Mouse (Mus musculus): Measurements from ENCODE around the gene Ralgapa1.
"Not testable (repeated sequence)": the region's sequence is repeated elsewhere in the genome, so short reads cannot be mapped to it uniquely, and the experiment has no call there.

The Ralgapa1 gene

DNA sequence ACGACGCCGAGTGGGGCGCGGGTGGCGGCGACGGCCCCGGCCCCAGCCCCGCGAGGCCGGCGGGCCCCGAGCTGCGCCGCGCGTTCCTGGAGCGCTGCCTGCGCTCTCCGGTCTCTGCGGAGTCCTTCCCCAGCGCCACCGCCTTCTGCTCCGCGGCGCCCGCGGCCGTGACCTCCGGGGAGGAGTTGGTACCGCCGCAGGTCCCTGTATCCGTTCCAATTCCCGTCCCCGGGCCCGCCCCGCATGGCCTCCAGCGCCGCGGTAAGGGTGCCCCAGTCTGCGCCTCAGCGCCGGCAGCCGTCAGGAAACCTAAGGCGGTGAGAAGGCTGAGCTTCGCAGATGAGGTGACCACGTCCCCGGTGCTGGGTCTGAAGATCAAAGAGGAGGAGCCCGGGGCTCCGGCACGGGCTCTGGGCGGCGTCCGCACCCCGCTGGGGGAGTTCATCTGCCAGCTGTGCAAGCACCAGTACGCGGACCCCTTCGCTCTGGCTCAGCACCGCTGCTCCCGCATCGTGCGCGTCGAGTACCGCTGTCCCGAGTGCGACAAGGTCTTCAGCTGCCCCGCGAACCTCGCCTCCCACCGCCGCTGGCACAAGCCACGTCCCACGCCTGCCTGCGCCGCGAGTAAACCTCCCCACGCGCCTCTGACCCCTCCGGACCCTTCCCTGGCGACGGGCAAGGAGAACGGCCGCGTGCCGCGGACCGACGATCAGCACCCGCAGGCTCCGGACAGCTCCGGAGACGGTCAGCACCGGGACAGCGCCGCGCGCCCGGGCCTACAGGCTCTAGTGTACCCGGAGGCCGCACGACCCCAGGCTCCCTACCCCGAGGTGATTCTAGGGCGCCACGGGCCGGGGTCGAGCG lies 221.1 kb downstream of the Ralgapa1 start:
- DNase-seq (ENCODE audit: extremely low read depth, low read depth), result no peak

DNA sequence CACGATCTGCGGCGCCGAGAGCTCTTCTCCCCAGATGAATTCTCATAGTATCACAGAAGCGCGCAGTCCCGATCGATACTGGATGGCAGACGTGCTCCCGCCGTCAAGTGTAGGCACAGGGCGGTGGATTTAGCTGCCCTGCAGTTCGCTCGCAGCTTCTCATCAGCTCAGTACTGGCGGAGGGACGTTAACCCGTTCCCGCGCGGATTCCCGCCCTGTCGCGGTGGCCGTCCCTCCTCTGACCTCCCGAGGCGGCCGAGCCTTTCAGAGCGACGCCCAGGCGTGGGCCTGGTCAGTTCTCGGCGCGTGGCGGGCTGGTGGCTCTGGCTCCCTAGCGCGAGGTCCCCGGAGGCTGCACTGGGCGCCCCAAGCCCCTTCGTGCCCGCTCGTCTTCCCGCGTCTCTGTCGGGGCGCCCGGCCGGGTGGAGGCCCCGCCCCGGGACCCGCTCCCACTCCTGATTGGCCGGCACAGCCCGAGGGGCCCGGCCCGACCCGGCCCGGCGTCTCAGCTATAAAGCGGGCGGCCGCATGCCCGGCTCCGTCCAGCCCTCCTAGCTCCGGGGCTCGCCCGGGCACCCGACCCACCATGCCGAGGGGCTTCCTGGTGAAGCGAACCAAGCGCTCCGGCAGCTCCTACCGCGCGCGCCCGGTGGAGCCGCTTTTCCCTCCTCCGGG lies 221.9 kb downstream of the Ralgapa1 start, which contains the start of gene Insm2:
Gene Insm2, plus strand, starts transcription at position 541 of the 675 bp plus-strand sequence.
- DNase-seq (ENCODE audit: extremely low read depth, low read depth), result no peak

DNA sequence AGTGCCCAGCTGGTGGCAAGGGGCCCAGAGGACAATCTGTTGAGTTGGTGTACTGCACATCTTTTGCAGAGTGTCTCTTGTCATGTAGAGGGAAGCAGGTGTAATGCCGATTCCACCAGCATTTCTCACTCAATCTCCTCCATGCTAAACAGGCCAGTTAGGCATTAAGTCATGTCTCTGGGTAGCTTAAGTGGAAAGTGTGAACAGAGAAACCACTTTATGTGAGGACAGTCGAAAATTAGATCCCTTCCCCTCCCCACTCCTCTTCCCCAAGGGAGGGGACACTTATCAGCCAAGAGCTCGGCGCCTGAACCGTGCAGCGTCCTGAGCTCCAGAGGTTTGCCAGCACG lies 222.5 kb downstream of the Ralgapa1 start:
- no peak for DNase-seq (ENCODE audit: extremely low read depth, low read depth)

DNA sequence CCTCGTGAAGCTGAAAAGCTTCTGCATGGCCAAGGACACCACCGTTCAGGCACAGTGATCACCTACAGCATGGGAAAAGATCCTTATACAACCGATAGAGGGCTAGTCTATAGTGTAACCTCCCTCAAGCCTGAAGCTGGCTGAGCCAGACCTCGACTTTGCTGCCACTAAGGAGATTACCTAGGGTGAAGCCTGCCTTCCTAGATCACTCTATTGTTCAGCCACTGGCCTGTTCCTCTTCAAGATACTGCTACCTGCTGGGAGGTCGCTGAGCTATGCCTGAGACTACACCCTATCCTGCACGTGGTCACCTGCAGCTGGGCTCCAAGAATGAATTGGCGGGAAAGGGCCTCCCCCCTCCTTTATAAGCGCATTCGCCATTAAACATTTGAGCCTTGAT lies 234.0 kb downstream of the Ralgapa1 start:
- DNase-seq (ENCODE audit: extremely low read depth, low read depth), result not testable (repeated sequence)

DNA sequence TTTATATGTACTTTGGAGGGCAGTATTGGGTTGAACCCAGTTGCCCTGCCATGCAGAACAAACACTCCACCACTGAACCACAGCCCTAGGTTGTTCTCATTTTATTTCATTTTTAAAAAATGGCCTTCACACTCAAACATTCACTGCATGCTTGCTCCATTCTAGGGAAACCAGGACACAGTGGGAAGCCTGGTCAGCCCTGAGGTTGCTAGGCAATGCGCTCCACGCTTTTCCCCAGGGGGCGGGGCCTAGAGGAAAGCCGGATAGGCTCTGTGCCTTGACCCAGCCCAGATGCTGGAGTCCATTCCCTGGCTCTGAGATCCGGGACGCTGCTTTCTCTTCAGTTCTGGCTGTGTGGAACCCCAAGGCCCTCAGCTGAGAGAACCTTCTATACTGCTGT lies 247.2 kb downstream of the Ralgapa1 start:
- no peak for DNase-seq (ENCODE audit: extremely low read depth, low read depth)

DNA sequence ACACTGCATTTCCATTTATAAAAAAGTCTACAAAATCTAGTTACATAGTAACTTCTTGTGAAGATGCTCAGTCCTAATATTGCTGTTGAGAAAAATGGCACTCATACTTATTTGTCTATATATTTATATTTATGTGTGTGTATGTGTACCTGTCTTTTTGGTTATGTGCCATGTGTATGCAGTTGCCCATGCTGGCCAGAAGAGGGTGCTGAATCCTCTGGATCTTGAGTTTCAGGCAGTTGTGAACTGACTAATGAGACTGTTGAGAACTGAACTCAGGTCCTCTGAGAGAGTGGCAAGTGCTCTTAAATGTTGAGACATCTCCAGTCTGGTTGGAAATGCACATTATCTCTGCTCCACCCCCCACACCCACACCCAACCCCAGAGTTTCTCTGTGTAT lies 247.9 kb downstream of the Ralgapa1 start:
- no peak for DNase-seq (ENCODE audit: extremely low read depth, low read depth)

DNA sequence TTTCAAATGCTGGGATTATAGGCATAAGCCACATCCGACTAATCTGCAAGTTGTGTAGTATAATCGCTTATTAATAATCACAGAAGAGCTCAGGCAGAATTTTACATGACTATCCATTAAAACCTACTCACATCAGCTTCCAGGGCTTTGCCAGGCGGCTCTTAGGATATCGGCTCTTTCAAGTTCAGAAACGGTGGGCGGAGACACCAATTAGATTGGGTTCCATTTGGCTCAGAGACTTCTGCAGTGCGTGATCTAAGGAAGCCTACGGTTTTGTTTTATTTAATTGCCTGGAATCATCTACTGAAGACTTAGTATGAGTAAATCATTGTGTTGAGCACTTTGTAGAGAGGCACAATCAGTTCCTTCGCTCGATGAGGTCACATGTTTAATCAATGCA lies 249.3 kb downstream of the Ralgapa1 start:
- DNase-seq (ENCODE audit: extremely low read depth, low read depth), result no peak

DNA sequence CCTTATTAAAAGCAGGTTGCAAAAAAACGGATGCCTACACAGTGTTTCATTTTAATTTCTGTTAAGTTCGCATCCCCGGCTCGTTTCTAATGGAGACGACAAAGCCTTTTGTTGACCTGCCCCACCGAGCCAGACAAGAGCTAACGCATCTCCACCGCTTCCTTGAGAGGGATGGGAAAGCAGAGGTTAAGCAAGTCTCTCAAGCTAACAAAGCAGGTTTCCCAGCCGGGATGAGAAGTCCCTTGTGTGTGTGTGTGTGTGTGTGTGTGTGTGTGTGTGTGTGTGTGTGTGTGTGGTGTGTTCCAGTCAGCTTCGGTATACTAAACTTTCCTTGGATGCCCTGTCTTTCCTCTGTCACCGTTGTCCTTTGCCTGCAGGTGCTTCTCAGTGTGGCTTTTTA lies 249.8 kb downstream of the Ralgapa1 start:
- DNase-seq (ENCODE audit: extremely low read depth, low read depth), result no peak

DNA sequence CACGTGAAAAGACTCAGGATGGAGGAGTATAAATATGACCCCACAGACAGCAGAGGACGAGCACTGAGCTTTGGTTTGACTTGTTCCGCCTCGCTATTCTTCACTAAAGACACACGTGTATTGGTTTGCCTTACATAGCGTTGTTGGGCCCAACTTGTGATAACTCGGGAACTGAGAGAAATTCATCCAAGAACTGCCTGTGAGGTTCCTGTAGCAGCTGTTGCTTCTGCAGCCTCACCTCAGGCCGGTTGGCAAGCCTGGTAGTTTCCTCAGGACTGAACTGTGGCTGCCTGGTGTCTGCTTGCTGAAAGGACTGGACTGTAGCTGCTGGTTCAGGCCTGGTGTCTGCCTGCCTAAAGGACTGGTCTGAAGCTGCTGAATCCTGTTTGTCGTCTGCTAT lies 250.3 kb downstream of the Ralgapa1 start:
- DNase-seq (ENCODE audit: extremely low read depth, low read depth), result no peak

DNA sequence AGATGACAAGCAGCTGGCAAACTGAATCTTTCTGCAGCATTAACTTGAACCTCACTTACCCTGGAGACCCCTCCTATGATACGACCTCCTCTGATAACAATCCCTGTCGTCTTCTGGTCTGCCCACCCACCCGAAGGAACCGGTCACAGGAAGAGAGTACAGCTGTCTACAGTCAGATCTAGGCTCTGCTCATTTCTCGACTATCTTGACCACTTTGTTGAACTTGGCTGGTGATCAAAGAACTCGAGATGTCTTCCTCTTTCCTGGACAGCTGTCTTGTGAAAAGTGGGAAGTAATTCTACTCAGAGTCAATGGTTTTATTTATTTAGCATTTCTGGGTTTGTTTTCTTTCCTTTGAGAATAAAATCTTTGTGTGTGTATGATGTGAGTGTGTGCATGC lies 251.3 kb downstream of the Ralgapa1 start:
- DNase-seq (ENCODE audit: extremely low read depth, low read depth), result peak; percentile 80

DNA sequence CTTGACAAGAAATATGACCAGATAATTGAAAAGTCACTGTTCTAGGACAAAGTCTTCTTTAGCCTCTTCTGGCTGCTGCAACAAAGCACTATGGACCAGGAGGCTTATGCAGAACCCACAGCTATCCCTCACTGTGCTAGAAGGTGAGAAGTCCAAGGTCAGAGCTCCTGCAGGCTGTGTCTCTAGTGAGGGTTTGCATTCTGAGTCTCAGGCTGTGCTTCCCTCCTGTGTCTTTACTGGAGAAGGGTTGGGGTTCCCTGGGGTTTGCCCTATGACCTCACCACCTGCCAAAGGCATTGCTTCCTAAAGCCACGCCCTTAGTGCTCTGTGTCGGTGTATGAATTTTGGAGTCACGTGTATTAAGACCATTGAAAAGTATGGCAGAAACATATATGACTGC lies 252.5 kb downstream of the Ralgapa1 start:
- no peak for DNase-seq (ENCODE audit: extremely low read depth, low read depth)

DNA sequence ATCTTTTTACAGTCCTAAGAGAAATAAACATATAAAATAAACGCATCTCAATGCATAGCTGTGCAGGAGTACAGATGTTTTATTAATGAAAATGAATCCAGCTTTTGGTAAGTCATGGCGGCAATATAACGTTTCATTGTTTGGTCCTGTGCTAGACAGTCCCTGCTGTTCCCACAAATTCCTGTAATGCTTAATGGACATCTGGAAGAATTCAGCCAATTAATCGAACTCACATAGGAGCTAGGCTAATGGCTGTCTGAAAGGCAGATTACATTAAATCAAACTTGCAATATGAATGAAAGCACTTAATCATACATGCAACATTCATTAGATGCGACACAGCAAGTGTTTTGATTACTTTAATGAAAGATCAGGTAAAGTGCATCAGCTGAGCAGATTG lies 254.1 kb downstream of the Ralgapa1 start:
- DNase-seq (ENCODE audit: extremely low read depth, low read depth), result no peak

DNA sequence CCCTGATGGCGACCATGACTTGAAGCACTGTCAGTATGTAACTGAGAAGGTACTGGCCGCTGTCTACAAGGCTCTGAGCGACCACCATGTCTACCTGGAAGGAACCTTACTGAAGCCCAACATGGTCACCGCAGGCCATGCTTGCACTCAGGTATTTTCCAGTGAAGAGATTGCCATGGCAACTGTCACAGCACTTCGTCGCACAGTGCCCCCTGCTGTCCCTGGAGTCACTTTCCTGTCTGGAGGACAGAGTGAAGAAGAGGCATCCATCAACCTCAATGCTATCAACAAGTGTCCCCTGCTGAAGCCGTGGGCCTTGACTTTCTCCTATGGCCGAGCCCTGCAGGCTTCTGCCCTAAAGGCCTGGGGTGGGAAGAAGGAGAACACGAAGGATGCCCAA lies 255.1 kb downstream of the Ralgapa1 start:
- no peak for DNase-seq (ENCODE audit: extremely low read depth, low read depth)

DNA sequence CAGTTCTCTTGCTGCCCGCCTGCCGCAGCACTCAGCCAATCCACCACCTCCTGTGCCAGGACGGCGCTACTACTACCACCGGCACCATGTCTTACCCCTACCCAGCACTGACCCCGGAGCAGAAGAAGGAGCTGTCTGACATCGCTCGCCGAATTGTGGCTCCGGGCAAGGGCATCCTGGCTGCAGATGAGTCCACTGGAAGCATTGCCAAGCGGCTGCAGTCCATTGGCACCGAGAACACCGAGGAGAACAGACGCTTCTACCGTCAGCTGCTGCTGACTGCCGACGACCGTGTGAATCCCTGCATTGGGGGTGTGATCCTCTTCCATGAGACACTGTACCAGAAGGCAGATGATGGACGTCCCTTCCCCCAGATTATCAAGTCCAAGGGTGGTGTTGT lies 255.8 kb downstream of the Ralgapa1 start, which contains the start of gene Aldoart2:
Gene Aldoart2, plus strand, starts transcription at position 34 of the 400 bp plus-strand sequence.
- no peak for DNase-seq (ENCODE audit: extremely low read depth, low read depth)

DNA sequence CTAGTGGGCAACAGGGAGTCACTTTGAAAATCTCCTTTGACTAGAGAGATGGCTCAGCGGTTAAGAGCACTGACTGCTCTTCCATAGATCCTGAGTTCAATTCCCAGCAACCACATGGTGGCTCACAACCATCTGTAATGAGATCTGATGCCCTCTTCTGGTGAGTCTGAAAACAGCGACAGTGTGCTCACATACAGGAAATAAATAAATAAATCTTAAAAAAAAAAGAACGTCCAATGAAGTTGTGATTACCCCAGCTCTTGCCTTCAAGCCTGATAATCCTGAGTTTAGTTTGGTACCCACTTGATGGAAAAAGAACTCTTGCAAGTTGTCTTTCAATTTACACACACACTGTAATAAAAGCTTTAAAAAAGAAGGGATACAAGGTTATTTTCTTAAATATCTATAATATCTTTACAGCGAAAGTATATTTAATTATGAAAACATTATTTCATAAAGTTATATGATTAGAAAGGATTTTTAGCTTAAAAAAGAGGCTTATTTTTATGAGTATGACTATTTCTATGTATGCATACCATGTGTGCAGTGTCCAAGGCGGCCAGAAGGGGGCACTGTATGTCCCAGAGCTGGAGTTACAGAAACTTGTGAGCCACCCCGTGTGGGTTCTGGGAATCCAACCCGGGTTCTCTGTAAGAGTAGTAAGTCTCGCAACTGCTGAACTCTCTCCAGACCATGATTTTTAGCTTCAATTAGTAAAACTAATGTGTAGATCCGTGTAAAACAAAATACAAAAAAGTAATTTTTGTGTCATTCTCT lies 256.6 kb downstream of the Ralgapa1 start:
- no peak for DNase-seq (ENCODE audit: extremely low read depth, low read depth)

DNA sequence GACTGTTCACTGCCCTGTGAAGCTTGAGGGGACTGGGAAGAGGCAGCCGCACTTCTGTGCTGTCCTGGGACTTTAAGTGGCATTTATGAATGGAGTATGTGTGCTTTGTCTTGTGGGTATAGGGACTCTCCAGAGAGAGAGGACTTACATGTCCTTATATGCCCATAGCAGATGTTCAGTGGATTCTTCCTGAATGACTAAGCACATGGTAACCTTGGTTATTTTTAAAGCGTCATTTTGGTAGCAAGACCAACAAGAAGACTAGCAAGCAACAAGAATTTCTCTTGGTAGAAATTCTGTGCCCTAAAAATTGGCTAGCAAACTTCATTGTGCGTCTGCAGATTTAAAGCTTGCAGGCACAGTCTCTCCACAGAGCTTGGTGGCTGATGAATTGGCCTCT lies 257.2 kb downstream of the Ralgapa1 start:
- no peak for DNase-seq (ENCODE audit: extremely low read depth, low read depth)

DNA sequence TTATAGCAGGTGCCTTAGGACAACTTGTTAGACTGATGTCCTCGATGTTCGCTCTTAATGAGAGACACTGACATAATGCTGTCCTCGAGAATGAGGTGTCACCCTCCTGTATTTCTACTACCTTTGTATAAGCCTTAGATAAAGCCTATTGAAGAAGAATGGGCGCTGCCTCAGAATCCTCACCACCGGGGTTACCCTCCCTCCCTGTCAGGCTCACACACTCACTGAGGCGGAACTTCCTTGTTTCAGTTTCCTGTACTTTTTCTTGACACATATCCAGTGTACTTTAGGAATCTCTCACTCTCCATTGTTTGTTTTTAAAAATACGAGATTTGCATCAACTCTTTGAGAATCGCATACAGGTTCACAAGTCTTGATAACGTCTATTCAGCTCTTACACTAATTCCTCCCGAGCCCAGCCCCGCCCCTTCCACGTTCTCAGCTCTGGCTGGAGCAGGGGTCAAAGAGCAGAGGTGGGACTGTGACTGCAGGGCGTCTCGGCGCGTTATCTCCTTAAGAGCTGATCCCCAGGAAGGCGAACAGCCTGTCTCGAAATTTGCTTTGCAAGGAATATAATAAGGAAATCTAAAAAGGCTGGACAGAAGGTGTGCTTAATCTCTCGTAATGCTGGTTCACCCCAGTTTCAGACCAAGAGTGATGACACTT lies 260.8 kb downstream of the Ralgapa1 start:
- DNase-seq (ENCODE audit: extremely low read depth, low read depth), result peak; percentile 42

DNA sequence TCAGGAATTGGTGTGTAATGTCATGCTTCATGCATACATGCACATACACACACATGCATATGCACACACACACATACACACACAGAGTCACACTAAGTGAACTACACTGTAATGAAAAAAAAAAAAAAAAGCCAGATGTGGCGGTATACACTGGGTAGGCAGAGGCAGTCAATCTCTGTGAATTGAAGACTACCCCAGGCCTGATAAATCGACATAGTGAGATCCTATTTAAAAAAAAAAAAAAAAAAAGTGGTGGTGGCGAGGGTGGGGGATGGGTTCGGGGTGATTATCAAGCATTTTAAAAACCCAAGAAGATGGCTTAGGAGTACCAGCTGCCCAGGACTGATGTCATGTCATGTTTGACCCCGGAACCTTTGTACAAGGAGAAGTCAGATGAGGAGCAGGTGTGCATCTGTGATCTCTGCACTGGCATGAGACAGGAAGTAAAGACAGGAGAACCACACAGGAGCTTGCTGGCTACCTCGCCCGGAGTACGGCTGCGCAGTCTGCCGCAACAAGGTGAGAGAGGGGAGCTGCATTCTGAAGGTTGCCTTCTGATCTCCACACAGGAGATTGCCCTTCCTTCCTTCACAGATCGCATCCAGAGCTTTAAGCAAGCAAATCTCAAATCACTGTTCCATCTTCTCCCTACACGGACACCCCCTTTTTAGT lies 261.6 kb downstream of the Ralgapa1 start:
- DNase-seq (ENCODE audit: extremely low read depth, low read depth), result no peak

DNA sequence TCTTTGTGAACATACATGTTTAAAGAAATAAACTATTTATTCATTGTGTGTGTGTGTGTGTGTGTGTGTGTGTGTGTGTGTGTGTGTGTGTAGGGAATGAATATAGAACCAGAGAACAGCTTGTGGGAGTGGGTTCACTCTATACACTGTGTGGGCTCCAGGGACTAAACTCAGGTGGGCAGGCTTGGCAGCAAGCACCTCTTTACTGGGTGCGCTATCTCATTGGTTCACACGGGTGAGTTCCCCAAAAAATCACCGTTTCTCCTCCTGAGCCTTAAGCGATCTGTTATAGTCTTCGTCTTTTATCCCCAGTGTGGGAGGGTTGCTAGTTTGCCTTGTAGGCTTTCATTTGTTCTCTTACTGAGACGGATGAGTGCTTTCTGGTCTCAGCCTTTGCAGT lies 263.1 kb downstream of the Ralgapa1 start:
- no peak for DNase-seq (ENCODE audit: extremely low read depth, low read depth)

DNA sequence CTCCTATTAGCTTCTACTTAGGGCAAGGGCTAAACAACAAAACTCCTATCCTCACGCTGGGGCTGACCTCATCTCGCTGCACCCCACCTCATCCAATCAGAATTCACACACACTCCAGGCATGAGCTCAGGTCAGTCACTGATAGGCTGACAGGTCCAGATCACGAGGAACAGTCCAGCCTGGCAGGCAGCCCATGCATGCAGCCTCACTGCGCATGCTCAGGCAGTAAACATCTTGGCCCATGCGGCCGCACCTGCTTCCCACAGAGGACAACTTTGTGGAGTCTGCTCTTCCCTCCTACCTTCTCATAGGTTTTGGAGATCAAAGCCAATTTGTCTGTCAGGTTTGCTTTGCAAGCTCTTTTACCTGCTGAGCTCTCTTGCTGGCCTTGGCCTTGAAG lies 266.1 kb downstream of the Ralgapa1 start:
- not testable (repeated sequence) for DNase-seq (ENCODE audit: extremely low read depth, low read depth)

Measured in MEL-GATA-1-ER (cell line).